Mouse (Mus musculus): ENCODE measurements around the gene Slc7a11. TPM values are rescaled to one million over a fixed set of nuclear protein-coding genes. Genes with fewer than 3 reads are reported as not detected.

Slc7a11 gene
- 3.0 TPM in 2 replicates for polyA plus RNA-seq (2012; rRNA removed)

- peak within 1 kb of the TSS; percentile 8; the same call in 1 of the 2 replicates for H3K4me3 ChIP-seq (ENCODE audit: control insufficient read depth, low read depth, low read length)
- no peak within 1 kb of the TSS for H3K27ac ChIP-seq (ENCODE audit: control insufficient read depth, insufficient read depth, low read depth, low read length)
- H3K4me1 ChIP-seq (ENCODE audit: control insufficient read depth, insufficient read depth, low read length), result peaks cover 6% of the 10 kb centered on the region; the same call in 1 of the 2 replicates
Measured at GRCm38 (mm10) chr3:50443421-50443916, at the start of gene Slc7a11. Slc7a11 (minus strand) TSS chr3:50443614.

GRCm38 (mm10) chr3:50491678-50492077 is 48.3 kb upstream of the Slc7a11 start:
- Histone ChIP-seq H3K4me3 (ENCODE audit: control insufficient read depth, low read depth, low read length) (no peak overlapping the region), H3K27me3 (ENCODE audit: control insufficient read depth, insufficient read depth, low read length) (no peaks in the 10 kb centered on the region), H3K4me1 (ENCODE audit: control insufficient read depth, insufficient read depth, low read length) (no peaks in the 10 kb centered on the region), H3K36me3 (ENCODE audit: control insufficient read depth, insufficient read depth, low read length) (no peaks in the 10 kb centered on the region), H3K27ac (ENCODE audit: control insufficient read depth, insufficient read depth, low read depth, low read length) (no peak overlapping the region)
- TF ChIP-seq CTCF (IDR thresholded peaks at IDR 0.05; ENCODE audit: control insufficient read depth, insufficient read depth, insufficient replicate concordance, low read depth, low read length) (no peak), POLR2A (IDR thresholded peaks at IDR 0.05; ENCODE audit: control insufficient read depth, low read depth, low read length) (no peak)

More at GRCm38 (mm10) chr3:50443421-50443916, at the start of gene Slc7a11:
- Histone ChIP-seq H3K27me3 (ENCODE audit: control insufficient read depth, insufficient read depth, low read length) (no peaks in the 10 kb centered on the region; the same call in 1 of the 2 replicates), H3K36me3 (ENCODE audit: control insufficient read depth, insufficient read depth, low read length) (no peaks in the 10 kb centered on the region)
- TF ChIP-seq CTCF (IDR thresholded peaks at IDR 0.05; ENCODE audit: control insufficient read depth, insufficient read depth, insufficient replicate concordance, low read depth, low read length) (no peak), POLR2A (IDR thresholded peaks at IDR 0.05; ENCODE audit: control insufficient read depth, low read depth, low read length) (no peak)

GRCm38 (mm10) chr3:50484076-50484475 is 40.7 kb upstream of the Slc7a11 start:
- no peak overlapping the region for H3K27ac ChIP-seq (ENCODE audit: control insufficient read depth, insufficient read depth, low read depth, low read length)
- no peaks in the 10 kb centered on the region for H3K27me3 ChIP-seq (ENCODE audit: control insufficient read depth, insufficient read depth, low read length)
- no peak overlapping the region for H3K4me3 ChIP-seq (ENCODE audit: control insufficient read depth, low read depth, low read length)
- no peaks in the 10 kb centered on the region for H3K4me1 ChIP-seq (ENCODE audit: control insufficient read depth, insufficient read depth, low read length)
- TF ChIP-seq POLR2A (IDR thresholded peaks at IDR 0.05; ENCODE audit: control insufficient read depth, low read depth, low read length) (no peak), CTCF (IDR thresholded peaks at IDR 0.05; ENCODE audit: control insufficient read depth, insufficient read depth, insufficient replicate concordance, low read depth, low read length) (no peak)
- H3K36me3 ChIP-seq (ENCODE audit: control insufficient read depth, insufficient read depth, low read length), result no peaks in the 10 kb centered on the region

- Histone ChIP-seq H3K27me3 (ENCODE audit: control insufficient read depth, insufficient read depth, low read length) (no peaks in the 10 kb centered on the region), H3K4me3 (ENCODE audit: control insufficient read depth, low read depth, low read length) (no peak overlapping the region), H3K27ac (ENCODE audit: control insufficient read depth, insufficient read depth, low read depth, low read length) (no peak overlapping the region), H3K36me3 (ENCODE audit: control insufficient read depth, insufficient read depth, low read length) (no peaks in the 10 kb centered on the region), H3K4me1 (ENCODE audit: control insufficient read depth, insufficient read depth, low read length) (no peaks in the 10 kb centered on the region)
- no peak for TF ChIP-seq POLR2A (IDR thresholded peaks at IDR 0.05; ENCODE audit: control insufficient read depth, low read depth, low read length)
- TF ChIP-seq CTCF (IDR thresholded peaks at IDR 0.05; ENCODE audit: control insufficient read depth, insufficient read depth, insufficient replicate concordance, low read depth, low read length), result no peak
Measured at GRCm38 (mm10) chr3:50462223-50462622, 18.8 kb upstream of the Slc7a11 start.

GRCm38 (mm10) chr3:50457136-50457535 is 13.7 kb upstream of the Slc7a11 start:
- Histone ChIP-seq H3K36me3 (ENCODE audit: control insufficient read depth, insufficient read depth, low read length) (no peaks in the 10 kb centered on the region), H3K27me3 (ENCODE audit: control insufficient read depth, insufficient read depth, low read length) (no peaks in the 10 kb centered on the region), H3K27ac (ENCODE audit: control insufficient read depth, insufficient read depth, low read depth, low read length) (no peak overlapping the region), H3K4me3 (ENCODE audit: control insufficient read depth, low read depth, low read length) (no peak overlapping the region), H3K4me1 (ENCODE audit: control insufficient read depth, insufficient read depth, low read length) (no peaks in the 10 kb centered on the region)
- TF ChIP-seq CTCF (IDR thresholded peaks at IDR 0.05; ENCODE audit: control insufficient read depth, insufficient read depth, insufficient replicate concordance, low read depth, low read length) (no peak), POLR2A (IDR thresholded peaks at IDR 0.05; ENCODE audit: control insufficient read depth, low read depth, low read length) (no peak)

GRCm38 (mm10) chr3:50456564-50456963 is 13.2 kb upstream of the Slc7a11 start:
- no peaks in the 10 kb centered on the region for H3K4me1 ChIP-seq (ENCODE audit: control insufficient read depth, insufficient read depth, low read length)
- H3K27me3 ChIP-seq (ENCODE audit: control insufficient read depth, insufficient read depth, low read length), result no peaks in the 10 kb centered on the region
- TF ChIP-seq CTCF (IDR thresholded peaks at IDR 0.05; ENCODE audit: control insufficient read depth, insufficient read depth, insufficient replicate concordance, low read depth, low read length) (no peak), POLR2A (IDR thresholded peaks at IDR 0.05; ENCODE audit: control insufficient read depth, low read depth, low read length) (no peak)
- no peaks in the 10 kb centered on the region for H3K36me3 ChIP-seq (ENCODE audit: control insufficient read depth, insufficient read depth, low read length)
- H3K4me3 ChIP-seq (ENCODE audit: control insufficient read depth, low read depth, low read length), result no peak overlapping the region
- no peak overlapping the region for H3K27ac ChIP-seq (ENCODE audit: control insufficient read depth, insufficient read depth, low read depth, low read length)

GRCm38 (mm10) chr3:50456023-50456422 is 12.6 kb upstream of the Slc7a11 start:
- no peak for TF ChIP-seq CTCF (IDR thresholded peaks at IDR 0.05; ENCODE audit: control insufficient read depth, insufficient read depth, insufficient replicate concordance, low read depth, low read length)
- TF ChIP-seq POLR2A (IDR thresholded peaks at IDR 0.05; ENCODE audit: control insufficient read depth, low read depth, low read length), result no peak
- Histone ChIP-seq H3K27me3 (ENCODE audit: control insufficient read depth, insufficient read depth, low read length) (no peaks in the 10 kb centered on the region), H3K4me3 (ENCODE audit: control insufficient read depth, low read depth, low read length) (no peak overlapping the region), H3K27ac (ENCODE audit: control insufficient read depth, insufficient read depth, low read depth, low read length) (no peak overlapping the region), H3K36me3 (ENCODE audit: control insufficient read depth, insufficient read depth, low read length) (no peaks in the 10 kb centered on the region), H3K4me1 (ENCODE audit: control insufficient read depth, insufficient read depth, low read length) (no peaks in the 10 kb centered on the region)

All from testis, adult 2 months (tissue).